Mouse (Mus musculus) spleen, adult 2 months (tissue): ENCODE measurements around the gene Sf3b4. TPM values are rescaled to one million over a fixed set of nuclear protein-coding genes. Genes with fewer than 3 reads are reported as not detected.

ENCODE experiments used
- DNase-seq, 2 experiments: peaks; one replicate each; pipeline versions ENCODE4 v3.0.0 to v3.0.0-alpha.2; 2012 to 2021; ENCODE audit warnings: low spot score in 2 of 2, low read depth in 1 of 2
- H3K27ac ChIP-seq: fragments of 200-500 bp; 2 replicates; pipeline ENCODE4 v1.5.1; 2012; ENCODE audit warnings: low read length, inconsistent platforms; ENCODE audit not compliant: insufficient read depth
- H3K27me3 ChIP-seq: fragments of 200-500 bp; 2 replicates; pipeline ENCODE4 v1.6.1; 2012; ENCODE audit warnings: mild to moderate bottlenecking, moderate library complexity, low read length, inconsistent platforms; ENCODE audit not compliant: control insufficient read depth, insufficient read depth
- H3K36me3 ChIP-seq: fragments of 200-500 bp; 2 replicates; pipeline ENCODE4 v1.6.1; 2012; ENCODE audit warnings: mild to moderate bottlenecking, low read length, inconsistent platforms; ENCODE audit not compliant: control insufficient read depth, insufficient read depth
- H3K4me1 ChIP-seq: fragments of 200-500 bp; 2 replicates; pipeline ENCODE4 v1.6.1; 2011; ENCODE audit warnings: inconsistent platforms; ENCODE audit not compliant: control insufficient read depth, insufficient read depth, insufficient read length
- H3K4me3 ChIP-seq: fragments of 200-500 bp; 2 replicates; pipeline ENCODE4 v1.5.1; 2011; ENCODE audit warnings: mild to moderate bottlenecking, inconsistent platforms; ENCODE audit not compliant: insufficient read depth, insufficient read length; ENCODE audit errors: extremely low read depth
- CTCF ChIP-seq: fragments of 200-500 bp; IDR thresholded peaks from 2 replicates; pipeline ENCODE4 v1.5.1; 2011; ENCODE audit warnings: mild to moderate bottlenecking, inconsistent platforms; ENCODE audit not compliant: insufficient read depth, insufficient read length, insufficient replicate concordance; ENCODE audit errors: extremely low read depth
- POLR2A ChIP-seq: fragments of 200-500 bp; IDR thresholded peaks from 2 replicates; pipeline ENCODE4 v1.6.1; 2011; ENCODE audit warnings: low read depth, low read length, inconsistent platforms
- WGBS: fragments of 180-500 bp; shearing (Covaris S2); methylation state at CpG from one replicate; pipeline ENCODE4 v1.1.7; 2018; 5-methylcytosine and 5-hydroxymethylcytosine counted together
- polyA plus RNA-seq: library from polyadenylated mRNA; depleted of rRNA; stranded (reverse); fragments of >200 nt; gene quantifications from 2 replicates; pipeline ENCODE4 v1.2.3, GENCODE M21; 2012; rRNA removed

The Sf3b4 gene
- 62.2 and 91.8 TPM in 2 replicates for polyA plus RNA-seq

DNA sequence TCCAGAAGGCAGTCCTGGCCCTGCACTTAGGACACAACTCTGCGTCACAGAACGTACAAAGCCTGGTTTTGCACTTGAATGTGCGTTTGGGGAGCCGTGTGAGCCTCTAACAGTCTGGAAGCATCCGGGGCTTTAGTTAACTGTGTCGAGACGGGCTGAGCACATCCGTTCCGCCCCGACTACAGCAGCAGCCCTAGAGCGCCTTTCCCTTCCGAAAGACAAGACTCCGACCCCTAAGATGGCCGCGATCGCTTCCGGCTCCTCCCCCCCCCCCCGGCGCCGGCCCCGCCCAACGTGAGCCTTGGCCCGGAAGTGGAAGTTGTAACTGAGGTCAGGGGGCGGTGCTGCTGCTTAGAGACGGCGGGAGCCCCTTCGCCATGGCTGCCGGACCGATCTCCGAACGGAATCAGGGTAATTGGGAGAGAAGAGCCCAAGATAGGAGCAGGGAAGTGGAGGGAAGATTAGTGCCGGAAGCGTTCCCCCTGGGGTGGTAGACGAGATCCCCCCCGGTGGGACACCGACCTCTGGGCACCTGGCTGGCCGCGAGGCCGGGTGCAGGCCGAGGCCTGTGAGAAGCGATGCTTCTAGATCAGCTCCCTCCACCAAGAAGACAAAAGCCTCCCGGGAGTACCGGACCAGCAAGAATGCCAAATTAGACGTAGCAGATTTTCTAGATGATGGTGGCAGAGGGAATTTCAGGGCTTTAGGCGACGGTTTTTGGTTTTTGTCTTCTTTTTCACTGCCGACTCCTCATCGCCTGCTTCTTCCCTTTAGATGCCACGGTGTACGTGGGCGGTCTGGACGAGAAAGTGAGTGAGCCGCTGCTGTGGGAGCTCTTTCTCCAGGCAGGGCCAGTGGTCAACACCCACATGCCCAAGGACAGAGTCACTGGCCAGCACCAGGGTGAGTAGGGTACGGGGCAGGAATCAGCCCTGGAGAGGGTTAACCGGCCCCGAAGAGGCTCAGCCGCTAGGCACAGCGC, at the start of gene Sf3b4:
Gene Sf3b4, plus strand, starts transcription at position 136 of the 982 bp plus-strand sequence.
- WGBS = under 1% methylated on average over 58 of the region's 58 CpGs
- peak within 1 kb of the TSS; percentile 76 for H3K4me3 ChIP-seq
- TF ChIP-seq CTCF (no peak), POLR2A (peak; percentile 65)
- peak within 1 kb of the TSS; percentile 91 for H3K27ac ChIP-seq
- DNase-seq = peak; percentile 79 to 87
- no peaks in the 10 kb centered on the region for H3K27me3 ChIP-seq
- H3K36me3 ChIP-seq = peaks cover 9% of the 10 kb centered on the region
- H3K4me1 ChIP-seq = peaks cover 14% of the 10 kb centered on the region; the same call in 1 of the 2 replicates

DNA sequence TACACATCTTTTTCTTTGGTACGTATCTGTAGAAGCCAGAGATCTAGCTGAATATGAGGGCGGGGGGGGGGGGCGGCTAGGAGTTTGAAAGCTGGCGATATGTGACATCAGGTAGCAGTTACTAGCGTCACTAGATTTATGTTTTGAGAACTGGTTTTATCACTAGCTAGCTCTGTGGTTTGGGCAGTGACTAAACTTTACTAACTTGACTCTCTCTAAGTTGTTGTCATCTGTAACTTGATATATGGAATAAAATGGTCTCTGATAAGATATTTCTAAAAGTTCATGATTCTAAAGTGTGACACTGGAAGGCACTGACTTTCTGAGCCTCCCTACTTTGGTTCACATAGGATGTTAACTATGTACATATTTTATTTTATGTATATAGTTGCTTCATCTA, 47.9 kb upstream of the Sf3b4 start:
- TF ChIP-seq CTCF = no peak
- TF ChIP-seq POLR2A = no peak
- no peak overlapping the region for H3K27ac ChIP-seq
- WGBS = 86% methylated on average over 5 of the region's 5 CpGs
- DNase-seq = no peak
- H3K36me3 ChIP-seq = no peaks in the 10 kb centered on the region
- H3K4me1 ChIP-seq = no peaks in the 10 kb centered on the region
- no peaks in the 10 kb centered on the region for H3K27me3 ChIP-seq
- no peak overlapping the region for H3K4me3 ChIP-seq

GRCm38 (mm10) chr3:96128128-96128527, 44.0 kb upstream of the Sf3b4 start:
- DNase-seq = no peak

GRCm38 (mm10) chr3:96132478-96132877, 39.7 kb upstream of the Sf3b4 start:
- TF ChIP-seq POLR2A (no peak), CTCF (no peak)
- H3K27ac ChIP-seq = no peak overlapping the region
- no peaks in the 10 kb centered on the region for H3K4me1 ChIP-seq
- 91% methylated on average over 3 of the region's 3 CpGs for WGBS
- DNase-seq = no peak
- H3K27me3 ChIP-seq = no peaks in the 10 kb centered on the region
- no peak overlapping the region for H3K4me3 ChIP-seq
- peaks cover 5% of the 10 kb centered on the region; the same call in 1 of the 2 replicates for H3K36me3 ChIP-seq

More at GRCm38 (mm10) chr3:96128128-96128527, 44.0 kb upstream of the Sf3b4 start:
- H3K27ac ChIP-seq = no peak overlapping the region
- no peak for TF ChIP-seq CTCF
- no peak for TF ChIP-seq POLR2A
- no peaks in the 10 kb centered on the region for H3K27me3 ChIP-seq
- no peak overlapping the region for H3K4me3 ChIP-seq
- H3K4me1 ChIP-seq = no peaks in the 10 kb centered on the region
- 0 out of 2 replicates have a peak, but pooled peaks cover 1% of the 10 kb centered on the region for H3K36me3 ChIP-seq

DNA sequence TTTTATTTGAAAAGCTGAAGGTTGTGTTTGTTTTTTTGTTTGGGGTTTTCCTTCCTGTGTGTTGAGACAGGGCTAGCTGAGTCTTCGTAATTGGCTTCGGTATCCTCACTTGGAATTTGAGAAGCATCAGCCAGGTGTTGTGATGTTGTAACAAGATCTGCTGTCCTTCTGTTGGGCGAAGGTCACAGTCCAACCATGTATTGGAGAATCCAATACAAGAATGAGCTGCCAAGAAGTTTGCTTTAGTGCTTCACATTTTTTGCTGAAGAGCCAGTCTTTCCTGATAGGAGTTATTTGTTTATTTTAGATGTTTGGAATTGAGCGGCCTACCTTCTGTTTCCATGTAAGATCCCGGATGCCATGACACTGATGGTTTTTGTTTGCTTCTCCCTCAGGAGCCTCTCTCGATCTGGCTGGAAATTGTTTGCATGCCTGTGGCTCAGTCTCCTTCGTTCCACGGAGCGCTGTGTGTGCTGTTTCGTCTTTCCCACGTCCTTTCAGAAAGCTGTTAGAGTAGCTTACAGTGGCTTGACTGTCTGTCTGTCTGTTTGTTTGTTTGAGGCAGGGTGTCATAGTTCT, 38.7 kb upstream of the Sf3b4 start:
- 95% methylated on average over 11 of the region's 11 CpGs for WGBS
- no peak for DNase-seq
- TF ChIP-seq POLR2A (no peak), CTCF (no peak)
- Histone ChIP-seq H3K36me3 (peaks cover 5% of the 10 kb centered on the region; the same call in 1 of the 2 replicates), H3K27me3 (no peaks in the 10 kb centered on the region), H3K4me1 (no peaks in the 10 kb centered on the region), H3K27ac (no peak overlapping the region), H3K4me3 (no peak overlapping the region)

DNA sequence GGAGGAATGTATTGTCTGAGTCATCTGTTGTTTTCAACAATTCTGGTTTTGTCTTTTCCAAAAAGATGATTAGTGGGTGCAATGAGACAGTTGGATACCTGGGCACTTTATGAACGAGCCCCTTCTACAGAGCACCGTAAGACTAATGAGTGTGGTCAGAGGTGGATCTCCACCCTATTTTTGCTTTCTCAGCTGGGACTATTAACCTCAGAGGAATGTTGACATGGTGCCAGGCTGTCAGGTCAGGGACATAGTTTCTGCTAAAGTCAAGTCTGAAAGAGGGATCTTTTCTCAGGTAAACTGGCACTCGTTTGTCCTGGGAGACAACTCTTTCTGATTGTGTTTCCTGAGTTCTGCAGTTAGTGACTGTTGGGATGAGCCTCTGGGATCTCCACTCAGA, 37.1 kb upstream of the Sf3b4 start:
- no peak overlapping the region for H3K4me3 ChIP-seq
- H3K27ac ChIP-seq = no peak overlapping the region
- DNase-seq = no peak
- H3K27me3 ChIP-seq = no peaks in the 10 kb centered on the region
- H3K4me1 ChIP-seq = no peaks in the 10 kb centered on the region
- H3K36me3 ChIP-seq = peaks cover 10% of the 10 kb centered on the region
- 90% methylated on average over 3 of the region's 3 CpGs for WGBS
- TF ChIP-seq CTCF (no peak), POLR2A (no peak)

GRCm38 (mm10) chr3:96147950-96148349, 24.2 kb upstream of the Sf3b4 start:
- WGBS = 6% methylated on average over 5 of the region's 5 CpGs
- H3K27me3 ChIP-seq = no peaks in the 10 kb centered on the region

More at GRCm38 (mm10) chr3:96147950-96148349, 24.2 kb upstream of the Sf3b4 start:
- Histone ChIP-seq H3K27ac (no peak overlapping the region), H3K4me3 (no peak overlapping the region), H3K4me1 (peaks cover 3% of the 10 kb centered on the region; the same call in 1 of the 2 replicates), H3K36me3 (peaks cover 19% of the 10 kb centered on the region)
- TF ChIP-seq CTCF (no peak), POLR2A (no peak)
- DNase-seq = peak; percentile 52 to 55
